Mouse (Mus musculus) mouse embryonic stem cell (cell line): ENCODE measurements at regions not wholly inside any gene's neighbourhood (a gene's known extent, or its start where the extent isn't known, plus 50 kb on each side); places are given as distances from the start of the nearest gene placed in this dataset.

Source experiments
- in situ Hi-C, 2 experiments: fragments of 300-500 bp; cut with MboI; formaldehyde crosslinking; loops; 1 replicate in 1 of 2; 3 replicates in 1 of 2; pipeline ENCODE4 v1.14.3; 2019 to 2020; ENCODE audit warnings: low sequenced_read_pairs in 2 of 2, low pct_unique_long_range_greater_than_20kb in 1 of 2, mixed read lengths in 1 of 2; ENCODE audit not compliant: unreplicated experiment in 1 of 2

GRCm38 (mm10) chr2:105516267-105517133 is 117.4 kb upstream of the Rcn1 start:
- in situ Hi-C loops: loop anchor here in 1 of 2 experiments (25.0 kb wide), 1 partner anchor 571 kb away; no protein-coding TSS in a partner anchor

GRCm38 (mm10) chr2:105521841-105522240 is 122.7 kb upstream of the Rcn1 start:
- in situ Hi-C loops: loop anchor here in 1 of 2 experiments (25.0 kb wide), 1 partner anchor 565 kb away; no protein-coding TSS in a partner anchor

- in situ Hi-C loops: loop anchor here in 1 of 2 experiments (25.0 kb wide), 1 partner anchor 564 kb away; no protein-coding TSS in a partner anchor
These were observed 124.2 kb upstream of the Rcn1 start for GRCm38 (mm10) chr2:105523297-105523802.

- in situ Hi-C loops: no loop called here
These were observed 126.0 kb upstream of the Rcn1 start for GRCm38 (mm10) chr2:105525111-105525610.

GRCm38 (mm10) chr2:105528535-105528934 is 129.4 kb upstream of the Rcn1 start:
- in situ Hi-C loops: no loop called here

- in situ Hi-C loops: no loop called here
These were observed 124.6 kb upstream of the Pax6 start for GRCm38 (mm10) chr2:105544099-105544498.

GRCm38 (mm10) chr2:105552092-105552491 is 116.6 kb upstream of the Pax6 start:
- in situ Hi-C loops: no loop called here

GRCm38 (mm10) chr2:105586782-105587181 is 81.9 kb upstream of the Pax6 start:
- in situ Hi-C loops: no loop called here

GRCm38 (mm10) chr2:105594131-105594530 is 74.6 kb upstream of the Pax6 start:
- in situ Hi-C loops: no loop called here

- in situ Hi-C loops: loop anchor here in 1 of 2 experiments (25.0 kb wide), 1 partner anchor 267 kb away; no protein-coding TSS in a partner anchor
These were observed 64.1 kb upstream of the Pax6 start for GRCm38 (mm10) chr2:105604553-105605116.

- in situ Hi-C loops: loop anchor here in 1 of 2 experiments (25.0 kb wide), 1 partner anchor 271 kb away; no protein-coding TSS in a partner anchor
These were observed 60.6 kb upstream of the Pax6 start for GRCm38 (mm10) chr2:105607969-105608538.

GRCm38 (mm10) chr2:105608756-105609155 is 59.9 kb upstream of the Pax6 start:
- in situ Hi-C loops: loop anchor here in 1 of 2 experiments (25.0 kb wide), 1 partner anchor 271 kb away; no protein-coding TSS in a partner anchor

- in situ Hi-C loops: loop anchor here in 1 of 2 experiments (25.0 kb wide), 1 partner anchor 274 kb away; no protein-coding TSS in a partner anchor
These were observed 57.7 kb upstream of the Pax6 start for GRCm38 (mm10) chr2:105611014-105611413.

- in situ Hi-C loops: loop anchor here in 1 of 2 experiments (25.0 kb wide), 1 partner anchor 274 kb away; no protein-coding TSS in a partner anchor
These were observed 57.0 kb upstream of the Pax6 start for GRCm38 (mm10) chr2:105611651-105612050.

GRCm38 (mm10) chr2:105612051-105612664 is 56.5 kb upstream of the Pax6 start:
- in situ Hi-C loops: loop anchor here in 1 of 2 experiments (25.0 kb wide), 1 partner anchor 275 kb away; no protein-coding TSS in a partner anchor

- in situ Hi-C loops: loop anchor here in 1 of 2 experiments (25.0 kb wide), 1 partner anchor 275 kb away; no protein-coding TSS in a partner anchor
These were observed 56.0 kb upstream of the Pax6 start for GRCm38 (mm10) chr2:105612706-105613105.

GRCm38 (mm10) chr2:105613243-105613642 is 55.5 kb upstream of the Pax6 start:
- in situ Hi-C loops: loop anchor here in 1 of 2 experiments (25.0 kb wide), 1 partner anchor 276 kb away; no protein-coding TSS in a partner anchor
